Mouse (Mus musculus): ENCODE measurements around the gene Skap1. TPM values are rescaled to one million over a fixed set of nuclear protein-coding genes. Genes with fewer than 3 reads are reported as not detected.
A peak's percentile ranks its signal among the peaks of the same experiment; 100 is the strongest.
"Not testable (repeated sequence)": the region's sequence is repeated elsewhere in the genome, so short reads cannot be mapped to it uniquely, and the experiment has no call there.

Skap1 gene
- total RNA-seq, 2 experiments from 2014 or later = 1.1 to 1.3 TPM

DNA sequence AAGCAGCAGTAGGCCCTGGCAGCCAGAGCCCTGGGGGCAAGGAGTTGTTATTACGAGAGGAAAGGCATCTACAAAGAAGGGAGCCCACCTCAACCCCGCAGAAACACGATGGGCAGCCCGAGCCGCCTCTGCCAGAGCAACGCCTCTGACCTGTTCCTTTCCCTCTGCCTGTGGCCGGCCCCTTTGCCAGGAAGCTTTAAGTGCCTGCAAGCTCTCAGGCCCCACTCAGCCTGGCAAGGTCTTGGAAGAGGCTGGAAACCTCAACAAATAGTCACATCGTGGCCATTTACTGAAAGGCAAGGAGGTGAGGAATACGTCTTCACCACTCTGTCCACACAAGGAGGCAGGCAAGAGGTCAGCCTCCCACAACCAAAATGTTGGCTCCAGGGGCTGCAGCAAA lies 303.8 kb downstream of the Skap1 start:
- intact Hi-C loops (cut with DNase I) = no loop called here
- DNase-seq = no peak

DNA sequence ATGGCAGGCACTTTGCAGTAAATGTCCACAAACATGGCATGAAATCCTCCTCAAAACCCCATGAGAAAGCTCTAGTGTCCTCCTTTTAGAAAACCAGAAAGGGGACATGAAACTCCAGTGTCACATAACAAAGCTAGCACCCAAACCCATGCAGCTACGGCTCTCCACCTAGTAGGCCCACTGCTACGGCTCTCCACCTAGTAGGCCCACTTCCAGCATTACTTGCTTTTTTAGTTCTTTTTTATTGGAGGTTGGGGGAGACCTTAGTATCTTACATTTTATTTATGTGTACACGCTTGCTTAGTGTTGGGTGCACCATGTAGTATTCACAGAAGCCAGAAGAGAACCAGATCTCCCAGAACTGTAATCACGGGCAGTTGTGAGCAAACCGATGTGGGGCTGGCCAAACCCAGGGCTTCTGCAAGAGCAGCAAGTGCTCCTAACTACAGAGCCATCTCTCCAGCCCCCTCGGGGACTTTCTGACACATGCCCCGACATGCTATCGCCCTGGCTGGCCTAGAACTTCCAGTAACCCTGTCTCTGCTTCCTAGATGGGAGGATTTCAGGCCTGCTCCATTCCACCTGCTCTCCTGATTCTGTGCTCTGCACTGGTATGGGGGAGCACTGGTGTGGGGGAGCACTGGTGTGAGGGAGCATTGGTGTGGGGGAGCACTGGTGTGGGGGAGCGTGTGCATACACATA lies 307.0 kb downstream of the Skap1 start:
- no peak for DNase-seq
- intact Hi-C loops (cut with DNase I) = no loop called here

- intact Hi-C loops (cut with DNase I) = no loop called here
- no peak for DNase-seq
Measured at GRCm38 (mm10) chr11:96772413-96772812, 308.0 kb downstream of the Skap1 start.

DNA sequence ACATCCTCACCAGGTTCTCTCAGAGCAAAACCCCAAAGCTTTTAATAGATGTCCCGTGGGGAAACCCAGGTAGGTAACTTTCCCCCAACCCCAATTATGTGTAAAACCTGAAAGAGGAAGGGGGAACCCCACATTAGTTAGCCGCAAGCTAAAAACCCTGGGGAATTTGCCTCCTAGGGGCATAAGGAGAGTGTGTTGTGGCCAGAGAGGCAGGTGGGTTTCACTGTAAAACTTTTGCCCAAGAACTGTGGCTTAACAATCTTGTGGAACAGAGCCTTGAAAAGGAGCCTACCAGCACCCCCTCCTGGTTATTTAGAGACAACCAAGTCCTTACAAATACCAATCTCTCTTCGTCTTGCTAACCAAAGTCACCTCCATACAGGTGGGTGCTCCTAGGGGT lies 310.1 kb downstream of the Skap1 start:
- DNase-seq = no peak
- intact Hi-C loops (cut with DNase I) = no loop called here

DNA sequence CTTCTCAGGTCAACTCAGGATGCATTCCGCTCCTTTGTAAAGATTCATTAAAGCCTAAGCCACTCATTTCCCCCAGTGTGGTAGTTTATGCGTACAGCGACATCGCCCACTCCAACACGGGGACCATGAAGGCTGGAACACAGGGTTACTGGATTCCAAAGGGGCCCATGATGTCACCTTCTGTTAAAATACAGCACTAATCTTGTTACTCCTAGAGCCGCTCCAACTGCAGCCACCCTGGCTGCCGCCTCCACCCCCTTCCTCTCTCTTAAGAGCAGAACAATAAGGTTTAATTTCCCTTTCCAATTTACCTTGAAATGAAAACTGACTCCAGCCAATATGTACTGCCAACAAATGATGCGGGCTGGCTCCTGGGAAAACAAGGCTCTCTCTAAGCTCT lies 310.7 kb downstream of the Skap1 start:
- intact Hi-C loops (cut with DNase I) = loop anchor here (5.0 kb wide), 1 partner anchor 493 kb away; the partner anchor contains the start of gene Hoxb8
- no peak for DNase-seq

DNA sequence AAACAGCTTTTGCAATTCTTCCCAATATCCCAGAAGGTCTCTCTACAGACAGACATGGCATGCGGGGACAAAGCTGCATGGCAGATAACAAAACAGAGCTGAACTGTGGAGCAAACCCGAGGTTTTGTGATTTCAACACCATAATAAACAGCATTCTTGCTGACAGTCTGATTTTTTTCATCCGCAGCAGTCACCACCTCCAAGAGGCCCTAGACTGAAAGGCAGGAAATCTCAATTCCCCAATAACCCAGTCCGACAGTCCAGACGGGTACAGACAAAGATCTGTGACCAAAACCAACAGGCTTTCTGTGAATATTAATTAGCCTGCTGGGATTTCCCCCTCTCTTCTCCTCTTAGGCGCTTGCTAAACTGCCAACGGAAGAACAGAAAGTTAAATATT lies 311.3 kb downstream of the Skap1 start:
- no peak for DNase-seq
- intact Hi-C loops (cut with DNase I) = loop anchor here (5.0 kb wide), 1 partner anchor 493 kb away; the partner anchor contains the start of gene Hoxb8

DNA sequence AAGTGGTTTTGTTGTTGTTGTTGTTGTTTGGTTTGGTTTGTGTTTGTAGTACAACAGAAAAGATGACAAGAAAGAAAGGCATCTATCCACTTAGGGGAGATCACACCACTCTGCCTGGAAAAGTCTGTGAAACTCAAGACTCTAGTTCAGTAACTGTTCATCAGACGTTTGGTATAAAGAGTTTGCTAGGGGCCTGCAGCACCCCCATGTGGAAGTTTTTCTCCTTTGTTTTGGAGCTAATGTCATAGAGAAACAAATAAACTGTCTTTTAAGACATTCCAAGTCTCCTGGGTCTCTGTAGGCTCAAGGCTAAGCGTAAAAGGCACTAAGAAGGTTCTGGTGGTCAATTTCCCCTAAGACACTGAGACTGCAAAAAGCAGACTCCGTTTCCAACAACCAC lies 311.7 kb downstream of the Skap1 start:
- no peak for DNase-seq
- intact Hi-C loops (cut with DNase I) = loop anchor here (5.0 kb wide), 1 partner anchor 494 kb away; the partner anchor contains the start of gene Hoxb8

DNA sequence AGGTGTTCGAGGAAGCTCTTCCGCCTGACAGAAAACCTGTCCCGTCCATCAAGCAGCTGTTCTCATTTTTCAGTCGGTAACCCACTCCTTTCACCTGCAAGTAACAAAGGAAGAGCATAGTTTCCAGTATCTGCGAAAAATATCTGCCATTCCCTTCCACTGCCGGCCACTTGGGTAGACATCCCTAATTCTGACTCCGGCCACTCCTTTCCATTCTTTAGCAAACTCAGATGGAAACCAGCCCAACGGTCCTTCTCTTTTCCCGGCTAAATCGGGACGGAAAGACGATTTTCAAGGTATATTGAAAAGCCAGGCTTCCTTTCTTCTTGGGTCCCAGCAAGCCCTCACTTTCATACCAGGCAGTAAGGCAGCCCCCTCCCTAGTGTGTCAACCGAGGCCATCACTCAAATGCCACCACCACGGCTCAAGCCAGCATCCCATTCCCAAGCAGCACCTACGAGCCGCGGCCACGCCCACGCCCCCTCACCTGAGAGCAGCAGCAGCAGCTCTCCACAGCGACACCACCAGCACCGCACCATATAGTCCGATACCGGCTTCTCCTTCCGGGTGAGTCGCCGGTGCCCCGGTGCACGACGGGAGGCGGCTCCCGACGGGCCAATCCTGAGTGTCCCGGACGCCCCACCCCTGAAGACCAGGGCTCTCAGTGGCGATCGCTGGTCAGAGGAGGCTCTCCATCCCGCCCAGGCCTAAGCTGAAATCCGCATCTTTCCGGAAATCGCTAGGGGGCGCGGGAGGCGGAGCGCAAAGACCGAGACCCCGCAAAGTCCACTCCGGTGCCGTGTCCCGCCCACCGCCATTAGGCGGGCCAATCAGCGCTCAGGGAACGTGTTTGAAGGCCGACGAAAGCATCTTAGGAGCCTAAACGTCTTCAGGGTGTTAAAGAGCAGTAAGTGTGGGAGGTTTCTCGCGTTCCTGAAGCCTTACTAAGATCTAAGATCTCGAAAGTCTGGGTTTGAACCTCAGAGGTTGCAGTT lies 312.9 kb downstream of the Skap1 start, which contains the start of gene Snx11:
Gene Snx11 (minus strand): TSS at position 592 of the 995 bp plus-strand sequence.
- peak; percentile 100 for DNase-seq
- intact Hi-C loops (cut with DNase I) = loop anchor here (5.0 kb wide), 1 partner anchor 495 kb away; the partner anchor contains the start of gene Hoxb8

DNA sequence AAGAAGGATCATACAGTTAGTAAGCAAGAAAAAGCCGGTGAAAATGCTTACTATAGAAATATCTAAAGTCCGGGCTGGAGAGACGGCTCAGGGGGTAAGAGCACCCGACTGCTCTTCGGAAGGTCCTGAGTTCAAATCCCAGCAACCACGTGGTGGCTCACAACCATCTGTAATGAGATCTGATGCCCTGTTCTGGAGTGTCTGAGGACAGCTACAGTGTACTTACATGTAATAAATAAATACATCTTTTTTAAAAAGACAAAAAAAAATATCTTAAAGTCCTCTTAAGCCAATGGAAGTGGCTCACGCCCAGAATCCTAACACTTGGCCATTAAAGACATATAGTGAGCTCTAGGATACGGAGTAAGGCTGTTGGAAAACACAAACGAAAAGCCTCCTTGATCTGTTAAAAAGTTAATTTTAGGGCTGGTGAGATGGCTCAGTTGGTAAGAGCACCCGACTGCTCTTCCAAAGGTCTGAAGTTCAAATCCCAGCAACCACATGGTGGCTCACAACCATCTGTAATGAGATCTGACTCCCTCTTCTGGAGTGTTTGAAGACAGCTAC lies 313.8 kb downstream of the Skap1 start:
- intact Hi-C loops (cut with DNase I) = loop anchor here (5.0 kb wide), 1 partner anchor 496 kb away; the partner anchor contains the start of gene Hoxb8
- not testable (repeated sequence) for DNase-seq

GRCm38 (mm10) chr11:96780306-96780705 lies 315.9 kb downstream of the Skap1 start:
- intact Hi-C loops (cut with DNase I) = no loop called here
- DNase-seq = no peak

DNA sequence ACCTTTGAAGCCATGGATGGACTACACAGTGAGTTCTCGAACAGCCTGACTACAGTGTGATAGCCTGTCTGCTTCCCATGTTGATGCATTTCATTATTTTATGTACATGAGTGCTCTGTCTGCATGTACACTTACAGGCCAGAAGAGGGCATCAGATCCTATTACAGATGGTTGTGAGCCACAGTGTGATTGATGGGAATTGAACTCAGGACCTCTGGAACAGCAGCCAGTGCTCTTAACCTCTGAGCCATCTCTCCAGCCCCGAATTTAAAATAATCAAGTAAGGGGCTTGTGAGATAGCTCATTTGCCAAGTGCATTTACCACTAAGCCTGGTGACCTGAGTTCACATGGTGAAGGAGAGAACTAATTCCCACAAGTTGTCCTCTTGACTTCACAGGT lies 317.0 kb downstream of the Skap1 start:
- intact Hi-C loops (cut with DNase I) = no loop called here
- DNase-seq = no peak

DNA sequence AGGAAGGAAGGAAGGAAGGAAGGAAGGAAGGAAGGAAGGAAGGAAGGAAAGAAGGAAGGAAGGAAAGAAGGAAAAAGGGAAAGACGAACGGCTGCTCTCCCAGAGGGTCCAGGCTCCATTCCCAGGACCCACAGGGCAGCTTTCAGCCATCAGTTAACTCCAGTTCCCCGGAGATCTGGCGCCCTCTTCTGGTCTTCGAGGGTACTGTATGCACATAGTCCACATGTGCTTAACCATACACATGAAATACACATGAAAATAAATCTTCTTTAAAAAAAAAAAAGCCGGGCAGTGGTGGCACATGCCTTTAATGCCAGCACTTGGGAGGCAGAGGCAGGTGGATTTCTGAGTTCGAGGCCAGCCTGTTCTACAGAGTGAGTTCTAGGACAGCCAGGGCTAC lies 320.5 kb downstream of the Skap1 start:
- intact Hi-C loops (cut with DNase I) = loop anchor here (5.0 kb wide), 1 partner anchor 77 kb away; no protein-coding TSS in a partner anchor
- DNase-seq = peak; percentile 86

DNA sequence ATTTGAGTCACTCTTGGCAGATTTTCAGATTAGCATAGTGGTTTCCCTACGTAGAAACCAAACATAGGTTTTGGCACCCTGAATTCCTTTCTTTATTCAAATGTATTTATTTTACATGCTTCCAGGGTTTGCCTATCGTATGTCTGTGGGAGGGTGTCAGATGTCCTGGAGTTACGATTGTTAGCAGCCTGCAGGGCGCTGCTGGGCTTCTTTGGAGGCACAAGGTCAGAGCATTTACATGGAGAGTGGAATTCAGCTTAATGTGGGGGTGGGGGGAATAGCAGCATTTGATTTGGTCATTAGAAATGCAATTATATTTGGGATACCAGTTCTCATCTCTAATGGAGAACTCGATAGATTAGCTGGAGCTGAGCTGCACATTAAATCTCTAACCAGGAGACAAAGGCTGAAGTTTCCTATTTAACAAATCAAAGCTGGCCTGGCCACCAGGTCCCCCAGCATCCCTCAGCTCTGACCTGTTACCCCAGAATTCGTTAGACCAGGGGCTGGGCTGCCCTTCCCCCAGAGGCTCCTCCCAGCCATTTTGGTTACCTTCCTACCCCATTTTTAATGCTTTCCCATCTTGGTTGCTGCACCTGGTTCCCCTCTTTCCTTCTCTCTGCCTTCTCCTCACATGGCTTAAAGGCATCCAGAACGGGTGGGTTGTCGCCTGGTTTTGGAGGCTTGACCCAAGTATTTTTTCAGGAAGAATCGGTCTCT lies 322.5 kb downstream of the Skap1 start:
- no peak for DNase-seq
- intact Hi-C loops (cut with DNase I) = loop anchor here (5.0 kb wide), 1 partner anchor 75 kb away; no protein-coding TSS in a partner anchor

GRCm38 (mm10) chr11:96788871-96789795 lies 324.7 kb downstream of the Skap1 start, which contains the start of gene Cbx1:
TSS of gene Cbx1 (plus strand) at chr11:96789127.
- peak; percentile 93 for DNase-seq
- intact Hi-C loops (cut with DNase I) = loop anchor here (5.0 kb wide), 1 partner anchor 73 kb away; no protein-coding TSS in a partner anchor

DNA sequence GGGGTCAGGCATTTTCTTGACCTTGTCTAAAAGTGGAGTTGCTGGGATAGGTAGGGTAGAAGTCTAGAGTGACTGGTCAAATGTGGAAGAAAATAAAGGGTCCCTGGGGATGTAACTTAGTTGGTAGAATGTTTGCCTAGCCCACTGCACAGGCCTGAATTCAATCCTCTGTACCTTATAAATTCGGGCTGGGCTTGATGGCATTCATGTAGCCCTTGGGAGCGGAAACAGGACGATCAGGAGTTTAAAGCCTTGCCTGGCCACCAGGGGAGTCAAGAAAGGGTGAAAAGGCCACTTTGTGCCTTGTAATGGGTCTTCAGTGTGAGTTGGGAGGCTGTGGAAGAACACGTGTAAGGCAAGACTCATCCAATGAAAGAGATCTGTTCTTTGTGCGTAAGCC lies 325.6 kb downstream of the Skap1 start:
- no peak for DNase-seq
- intact Hi-C loops (cut with DNase I) = loop anchor here (5.0 kb wide), 1 partner anchor 72 kb away; no protein-coding TSS in a partner anchor

GRCm38 (mm10) chr11:96790681-96791080 lies 326.3 kb downstream of the Skap1 start:
- intact Hi-C loops (cut with DNase I) = no loop called here

GRCm38 (mm10) chr11:96795491-96795890 lies 331.1 kb downstream of the Skap1 start:
- intact Hi-C loops (cut with DNase I) = no loop called here
- no peak for DNase-seq

More at GRCm38 (mm10) chr11:96790681-96791080, 326.3 kb downstream of the Skap1 start:
- no peak for DNase-seq

- intact Hi-C loops (cut with DNase I) = no loop called here
- no peak for DNase-seq
Measured at GRCm38 (mm10) chr11:96796081-96796480, 331.7 kb downstream of the Skap1 start.

DNA sequence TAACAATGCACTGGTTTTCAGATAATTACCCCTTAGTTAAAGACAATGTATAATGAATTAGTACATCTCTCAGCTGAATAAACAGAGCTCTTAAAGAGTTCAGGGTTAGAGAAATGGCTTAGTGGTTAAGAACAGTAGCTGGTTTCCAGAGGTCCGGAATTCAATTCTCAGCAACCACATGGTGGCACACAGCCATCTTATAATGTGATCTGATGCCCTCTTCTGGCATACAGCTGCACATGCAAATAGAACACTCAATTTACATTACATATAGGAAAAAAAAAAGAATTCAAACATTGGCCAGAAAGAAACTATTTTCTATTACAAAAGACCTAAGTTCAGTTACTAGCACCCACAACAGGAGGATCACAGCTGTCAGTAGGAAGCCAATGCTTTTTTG lies 332.2 kb downstream of the Skap1 start:
- intact Hi-C loops (cut with DNase I) = no loop called here
- no peak for DNase-seq
